Mouse (Mus musculus): ENCODE results near the gene Anapc15-ps.
"Not testable (repeated sequence)": the region's sequence is repeated elsewhere in the genome, so short reads cannot be mapped to it uniquely, and the experiment has no call there.

Gene Anapc15-ps

GRCm38 (mm10) chr10:95667371-95668030 lies 5.8 kb downstream of the Anapc15-ps start:
- DNase-seq: no peak

DNA sequence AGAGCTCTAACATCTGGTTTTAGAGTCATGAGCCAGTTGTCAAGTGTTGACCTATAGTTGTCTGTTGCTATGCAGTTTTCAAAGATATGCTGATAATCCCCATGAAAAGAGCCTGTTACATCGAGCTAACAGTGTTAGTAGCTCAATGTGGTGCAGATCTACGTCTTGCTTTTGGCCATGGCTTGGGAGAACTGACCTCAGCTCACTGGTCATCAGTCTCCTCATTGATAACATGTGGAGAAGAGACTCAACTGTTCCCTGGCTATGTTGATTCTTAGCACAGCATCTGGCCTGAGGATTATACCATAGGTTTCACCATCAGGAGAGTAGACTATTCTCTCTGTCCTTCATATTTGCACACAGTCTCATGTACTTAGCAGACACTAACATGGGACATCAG lies 6.5 kb downstream of the Anapc15-ps start:
- DNase-seq: no peak

- no peak for DNase-seq
Observed at GRCm38 (mm10) chr10:95665426-95665990, 7.7 kb downstream of the Anapc15-ps start.

- no peak for DNase-seq
Observed at GRCm38 (mm10) chr10:95664613-95665012, 8.6 kb downstream of the Anapc15-ps start.

GRCm38 (mm10) chr10:95660356-95660755 lies 12.9 kb downstream of the Anapc15-ps start:
- DNase-seq: no peak

- DNase-seq: peak; percentile 14 to 24
Observed at GRCm38 (mm10) chr10:95659471-95660150, 13.6 kb downstream of the Anapc15-ps start.

GRCm38 (mm10) chr10:95658836-95659343 lies 14.4 kb downstream of the Anapc15-ps start:
- no peak for DNase-seq

GRCm38 (mm10) chr10:95656236-95657225 lies 16.7 kb downstream of the Anapc15-ps start:
- DNase-seq: peak; percentile 29 to 41

- no peak for DNase-seq
Observed at GRCm38 (mm10) chr10:95652131-95652530, 21.1 kb downstream of the Anapc15-ps start.

DNA sequence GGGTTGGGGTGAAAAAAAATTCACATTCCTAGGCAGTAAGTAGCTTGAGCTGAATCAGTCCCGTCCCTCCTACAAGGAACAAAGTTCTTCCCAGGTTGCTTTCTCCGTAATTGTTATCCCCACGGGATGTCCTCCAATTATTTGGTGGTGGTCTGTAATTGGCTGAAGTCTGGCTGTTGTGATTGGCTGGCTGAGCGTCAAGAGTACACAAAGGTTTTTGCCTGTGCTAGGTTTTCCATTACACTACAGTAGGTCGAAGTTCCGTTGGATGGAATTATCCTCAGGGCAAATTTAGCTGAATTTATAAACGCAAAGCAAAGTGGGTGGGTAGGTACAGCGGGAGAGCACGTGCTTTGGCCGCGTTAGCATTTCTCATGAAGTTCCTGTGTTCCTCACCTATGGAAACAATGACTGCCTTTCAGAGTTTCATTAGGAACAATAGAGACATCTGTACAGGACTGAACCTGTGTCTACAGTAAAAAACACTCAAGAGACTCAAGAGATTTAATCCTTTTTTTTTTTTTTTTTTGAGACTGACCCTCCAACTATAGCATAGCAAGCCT lies 24.8 kb downstream of the Anapc15-ps start:
- DNase-seq: no peak

GRCm38 (mm10) chr10:95647128-95647527 lies 26.1 kb downstream of the Anapc15-ps start:
- DNase-seq: no peak

DNA sequence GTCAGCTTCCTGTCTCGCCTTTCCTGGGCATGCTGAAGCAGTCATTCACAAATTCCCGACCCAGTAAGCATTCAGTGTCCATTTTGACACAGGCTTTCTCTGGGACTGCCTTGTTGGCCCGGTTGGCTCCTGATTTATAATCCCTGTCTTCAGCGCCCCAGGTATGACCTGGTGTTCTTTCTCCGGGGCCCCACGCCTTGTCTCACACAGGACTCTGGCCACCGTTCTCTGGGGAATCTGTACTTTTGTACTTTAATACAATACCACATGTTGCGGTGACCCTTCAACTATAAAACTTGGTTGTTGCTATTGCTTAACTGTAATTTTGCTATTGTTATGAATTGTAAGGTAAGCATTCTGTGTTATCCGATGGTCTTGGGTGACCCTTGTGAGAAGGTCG lies 26.7 kb downstream of the Anapc15-ps start:
- DNase-seq: no peak

DNA sequence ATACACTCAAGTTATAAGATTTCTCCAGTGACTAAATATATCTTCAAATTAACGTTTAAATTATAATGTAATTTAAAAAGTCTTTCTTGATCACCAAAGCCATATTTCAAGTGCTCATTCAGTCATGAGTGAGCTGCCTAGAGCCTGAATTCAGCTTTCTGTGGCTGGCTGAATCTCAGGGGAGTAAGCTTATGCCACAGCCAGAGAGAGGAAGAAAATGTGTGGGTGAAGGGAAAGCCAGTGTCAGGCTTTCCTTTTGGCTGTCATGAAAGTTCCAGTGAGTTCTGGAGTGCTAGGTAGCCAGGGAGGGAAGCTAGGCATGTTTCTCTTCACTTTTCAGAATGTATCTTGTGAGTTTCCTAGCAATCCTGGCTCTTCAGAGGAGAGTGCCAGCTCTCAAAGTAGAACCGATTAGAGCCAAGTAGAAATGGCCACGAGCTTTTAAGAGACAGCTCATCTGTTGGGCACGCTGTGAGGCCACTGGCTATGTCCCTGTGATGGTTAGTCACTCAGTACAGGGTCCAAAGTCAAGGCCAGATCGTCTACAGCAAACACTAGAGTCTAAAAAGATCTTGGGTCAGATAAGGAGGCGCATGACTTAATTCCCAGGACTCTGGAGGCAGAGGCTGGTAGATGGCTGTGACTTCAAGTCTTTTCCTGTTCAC lies 29.4 kb downstream of the Anapc15-ps start:
- no peak for DNase-seq

DNA sequence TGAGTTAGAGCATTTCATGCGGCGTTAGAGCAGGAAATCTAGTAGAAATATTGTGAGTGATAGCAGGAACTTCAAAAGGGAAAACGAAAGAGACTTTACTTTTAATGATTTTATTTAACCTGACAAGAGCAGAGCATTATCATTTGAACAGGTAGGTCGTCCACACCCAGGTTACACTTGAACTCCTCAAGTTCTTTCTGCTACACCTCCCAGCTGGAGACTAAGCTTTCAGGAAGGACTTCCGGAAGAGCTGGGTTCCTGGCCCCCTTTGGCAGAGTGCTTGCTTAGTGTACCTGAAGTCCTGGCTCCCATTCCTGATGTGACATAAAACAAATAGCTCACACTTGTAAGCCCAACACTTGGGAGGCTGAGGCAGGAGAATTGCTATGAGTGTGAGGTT lies 30.2 kb downstream of the Anapc15-ps start:
- DNase-seq: no peak

GRCm38 (mm10) chr10:95641335-95641734 lies 31.9 kb downstream of the Anapc15-ps start:
- DNase-seq: no peak

- no peak for DNase-seq
Observed at GRCm38 (mm10) chr10:95639429-95639828, 33.8 kb downstream of the Anapc15-ps start.

DNA sequence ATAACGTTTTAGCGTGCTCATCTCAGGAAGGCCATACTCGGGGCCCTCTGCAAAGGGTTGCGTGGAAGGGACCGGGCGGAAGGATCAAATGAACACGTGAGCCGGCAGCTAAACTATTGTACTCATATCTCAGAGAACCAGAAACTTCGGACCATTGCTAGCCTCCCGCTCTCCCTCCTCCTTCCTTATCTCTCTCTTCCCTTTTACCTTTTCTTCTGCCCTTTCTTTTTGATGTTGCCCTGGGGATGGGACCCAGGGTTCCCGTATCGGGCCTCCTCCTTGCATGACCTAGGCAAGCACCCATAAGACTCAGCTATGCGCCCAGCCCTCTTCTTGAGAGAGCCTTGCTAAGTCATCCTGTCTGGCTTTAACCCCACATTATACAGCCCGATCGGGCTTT lies 38.5 kb downstream of the Anapc15-ps start:
- DNase-seq: no peak

GRCm38 (mm10) chr10:95634261-95634660 lies 39.0 kb downstream of the Anapc15-ps start:
- no peak for DNase-seq

DNA sequence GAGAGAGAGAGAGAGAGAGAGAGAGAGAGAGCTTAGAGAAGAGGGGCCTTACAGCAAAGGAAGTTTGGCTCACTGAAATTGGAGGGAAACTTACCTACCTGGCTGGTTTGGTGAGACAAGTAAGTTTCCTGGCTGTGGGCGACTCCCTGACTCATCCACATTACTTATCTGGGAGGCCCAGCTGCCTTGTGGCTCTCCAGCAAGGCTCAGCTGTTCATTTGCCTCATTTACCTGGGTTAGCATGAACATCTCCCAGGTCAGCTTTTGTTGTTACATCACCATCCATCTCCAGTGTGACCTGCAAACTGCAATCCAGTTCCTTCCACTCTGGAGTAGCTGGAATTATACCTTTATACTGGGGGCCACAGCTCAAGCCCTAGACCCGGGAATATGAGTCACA lies 41.7 kb downstream of the Anapc15-ps start:
- DNase-seq: no peak

GRCm38 (mm10) chr10:95630726-95631345 lies 42.4 kb downstream of the Anapc15-ps start:
- DNase-seq: no peak

GRCm38 (mm10) chr10:95630166-95630565 lies 43.1 kb downstream of the Anapc15-ps start:
- DNase-seq: not testable (repeated sequence)
